8 mouse cellular contexts compared by ENCODE assay signal in the genomic region with DNA sequence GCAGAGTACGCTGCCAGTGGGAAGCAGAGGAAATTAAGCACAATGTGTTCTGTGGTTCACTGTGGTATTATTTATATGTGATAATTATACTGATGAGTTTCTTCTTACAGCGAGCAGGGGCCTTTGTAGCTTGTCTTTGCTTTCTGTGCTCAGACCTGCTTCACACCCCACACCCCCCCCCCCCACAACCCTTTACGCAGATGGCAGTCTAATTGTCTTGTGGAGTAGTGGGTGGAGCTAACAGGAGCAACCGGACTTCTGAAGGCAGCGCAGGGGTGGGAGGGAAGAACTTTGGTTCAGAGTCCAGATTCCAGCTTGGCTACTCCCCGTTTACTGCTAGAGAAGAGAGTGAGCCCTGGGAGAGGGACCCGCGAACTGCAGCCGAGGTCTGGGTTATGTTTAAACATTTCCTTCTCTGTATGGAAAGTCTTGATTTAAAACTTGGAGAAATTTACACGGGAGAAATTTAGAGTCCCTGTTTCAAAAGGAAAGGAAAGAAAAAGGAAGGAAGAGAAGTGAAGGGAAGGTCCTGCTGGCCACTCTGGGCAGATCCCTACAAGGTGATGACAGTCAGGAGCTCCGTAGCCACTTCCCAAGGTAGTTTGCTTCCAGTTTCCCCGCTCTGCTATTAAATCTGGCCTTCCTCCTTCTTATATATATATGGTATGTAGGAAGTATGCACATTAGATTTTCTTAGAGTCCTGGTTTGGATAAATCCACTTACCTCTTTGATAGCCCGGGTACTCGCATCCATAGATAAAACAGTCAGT. TPM values are rescaled to one million over a fixed set of nuclear protein-coding genes. Genes with fewer than 3 reads are reported as not detected.
DNase-seq lines count a peak whose midpoint lies in the region; ATAC-seq lines count a peak whose summit lies in the region.

No protein-coding gene starts in this region.

- peak overlapping the region; percentile 78 for H3K27ac ChIP-seq in embryonic facial prominence, embryonic 15.5 days (replicated peaks)
- H3K27ac ChIP-seq in kidney, embryonic 15.5 days, result peak overlapping the region; percentile 54; the same call in 1 of the 2 replicates
- H3K27ac ChIP-seq in midbrain, embryonic 11.5 days (ENCODE audit: low read depth, low read length), result no peak overlapping the region

- ATAC-seq in embryonic facial prominence, embryonic 15.5 days (ENCODE audit: insufficient number of reproducible peaks, low FRiP score, low TSS enrichment, low read depth), result peak; percentile 29
- peak; percentile 71; the same call in 1 of the 2 replicates for ATAC-seq in kidney, embryonic 15.5 days (replicated peaks; ENCODE audit: low FRiP score)
- no peak for ATAC-seq in midbrain, embryonic 11.5 days (ENCODE audit: low FRiP score)

- peak overlapping the region; percentile 44 for H3K4me2 ChIP-seq in embryonic facial prominence, embryonic 15.5 days (replicated peaks)
- H3K4me2 ChIP-seq in kidney, embryonic 15.5 days, result peak overlapping the region; percentile 53
- H3K4me2 ChIP-seq in midbrain, embryonic 11.5 days, result 0 out of 2 replicates have a peak overlapping the region, but pooled peaks have one; percentile 4

- H3K9me3 ChIP-seq in embryonic facial prominence, embryonic 15.5 days (replicated peaks), result no peaks in the 10 kb centered on the region
- H3K9me3 ChIP-seq in kidney, embryonic 15.5 days (replicated peaks), result no peaks in the 10 kb centered on the region
- no peaks in the 10 kb centered on the region for H3K9me3 ChIP-seq in midbrain, embryonic 11.5 days (ENCODE audit: control insufficient read depth, low read length)

- no peak overlapping the region for H3K9ac ChIP-seq in embryonic facial prominence, embryonic 15.5 days
- H3K9ac ChIP-seq in kidney, embryonic 15.5 days, result no peak overlapping the region
- no peak overlapping the region for H3K9ac ChIP-seq in midbrain, embryonic 11.5 days (ENCODE audit: low read length)

- no peaks in the 10 kb centered on the region for H3K36me3 ChIP-seq in embryonic facial prominence, embryonic 15.5 days
- H3K36me3 ChIP-seq in kidney, embryonic 15.5 days, result no peaks in the 10 kb centered on the region
- no peaks in the 10 kb centered on the region for H3K36me3 ChIP-seq in midbrain, embryonic 11.5 days (ENCODE audit: control insufficient read depth, insufficient read depth, low read length)

- H3K27me3 ChIP-seq in embryonic facial prominence, embryonic 15.5 days, result no peaks in the 10 kb centered on the region
- no peaks in the 10 kb centered on the region; the same call in 1 of the 2 replicates for H3K27me3 ChIP-seq in kidney, embryonic 15.5 days
- no peaks in the 10 kb centered on the region for H3K27me3 ChIP-seq in midbrain, embryonic 11.5 days (ENCODE audit: control insufficient read depth, insufficient read depth, low read length)

- H3K4me3 ChIP-seq in embryonic facial prominence, embryonic 15.5 days (replicated peaks), result peak overlapping the region; percentile 8; the same call in 1 of the 2 replicates
- H3K4me3 ChIP-seq in kidney, embryonic 15.5 days (replicated peaks), result peak overlapping the region; percentile 22
- H3K4me3 ChIP-seq in midbrain, embryonic 11.5 days (ENCODE audit: low read depth, low read length), result no peak overlapping the region

- DNase-seq in embryo, embryonic 10.5 days (ENCODE audit: low spot score), result peak; percentile 63
- DNase-seq in midbrain, embryonic 11.5 days (ENCODE audit: low spot score, missing footprints), result peak; percentile 85
- DNase-seq in adrenal gland, adult (ENCODE audit: inconsistent age in 2 of 2, low spot score in 1 of 2), result no peak
- no peak for DNase-seq in c-Kit-positive CD71-positive TER-119-positive erythroid progenitor cells, embryonic 14.5 days (ENCODE audit: low spot score)
- DNase-seq in left cerebral cortex, adult 11 months (ENCODE audit: low spot score), result no peak
- no peak for DNase-seq in left cerebral cortex, adult 8-10 months (ENCODE audit: low spot score in 2 of 2)

- 29% methylated on average over 14 of the region's 14 CpGs for WGBS in embryonic facial prominence, embryonic 15.5 days
- WGBS in kidney, embryonic 15.5 days, result 28% methylated on average over 14 of the region's 14 CpGs
- 39% methylated on average over 14 of the region's 14 CpGs for WGBS in midbrain, embryonic 11.5 days

- H3K4me1 ChIP-seq in embryonic facial prominence, embryonic 15.5 days, result peaks cover 27% of the 10 kb centered on the region
- H3K4me1 ChIP-seq in kidney, embryonic 15.5 days, result peaks cover 15% of the 10 kb centered on the region
- H3K4me1 ChIP-seq in midbrain, embryonic 11.5 days (ENCODE audit: control insufficient read depth, insufficient read depth, low read length), result 0 out of 2 replicates have a peak, but pooled peaks cover 3% of the 10 kb centered on the region

RNA-seq across cellular contexts. Expression of a gene that starts 30.4 kb away (rescaled TPM):
- 21.0 and 23.9 TPM in 2 replicates for polyA plus RNA-seq in embryonic facial prominence, embryonic 15.5 days (2015; fragmentation: Nextera tagmentation; extraction: Ambion mirVana)
- 14.5 and 14.7 TPM in 2 replicates for polyA plus RNA-seq in kidney, embryonic 15.5 days (2015; fragmentation: Nextera tagmentation; extraction: Ambion mirVana)
- polyA plus RNA-seq in midbrain, embryonic 11.5 days (2014; fragmentation: Nextera tagmentation; extraction: Ambion mirVana), result 7.5 and 8.3 TPM in 2 replicates
- 10 to 100 TPM in 2 of 4 experiments, 1 to 10 TPM in 2; 8.7 to 13.5 (median 10.0) TPM for total RNA-seq in left cerebral cortex, adult 8-10 months (2022)

Comparison
In these comparisons a context has a peak if more than half of its experiments do, and no peak if none do; other contexts are left out.
1. DNase-seq: peak in embryo, embryonic 10.5 days (single experiment) and midbrain, embryonic 11.5 days (single experiment); none in adrenal gland, adult (0 of 2), c-Kit-positive CD71-positive TER-119-positive erythroid progenitor cells, embryonic 14.5 days (single experiment), left cerebral cortex, adult 11 months (single experiment) and left cerebral cortex, adult 8-10 months (0 of 2).
2. Peak in every context shown above with its lines, with median percentiles within 50 percentile points of each other: H3K4me2 ChIP-seq.